Mouse (Mus musculus): ENCODE measurements around the gene Pjvk. TPM values are rescaled to one million over a fixed set of nuclear protein-coding genes. Genes with fewer than 3 reads are reported as not detected.
"Not testable (repeated sequence)": the region's sequence is repeated elsewhere in the genome, so short reads cannot be mapped to it uniquely, and the experiment has no call there.

The Pjvk gene
- not detected for total RNA-seq (2022)

DNA sequence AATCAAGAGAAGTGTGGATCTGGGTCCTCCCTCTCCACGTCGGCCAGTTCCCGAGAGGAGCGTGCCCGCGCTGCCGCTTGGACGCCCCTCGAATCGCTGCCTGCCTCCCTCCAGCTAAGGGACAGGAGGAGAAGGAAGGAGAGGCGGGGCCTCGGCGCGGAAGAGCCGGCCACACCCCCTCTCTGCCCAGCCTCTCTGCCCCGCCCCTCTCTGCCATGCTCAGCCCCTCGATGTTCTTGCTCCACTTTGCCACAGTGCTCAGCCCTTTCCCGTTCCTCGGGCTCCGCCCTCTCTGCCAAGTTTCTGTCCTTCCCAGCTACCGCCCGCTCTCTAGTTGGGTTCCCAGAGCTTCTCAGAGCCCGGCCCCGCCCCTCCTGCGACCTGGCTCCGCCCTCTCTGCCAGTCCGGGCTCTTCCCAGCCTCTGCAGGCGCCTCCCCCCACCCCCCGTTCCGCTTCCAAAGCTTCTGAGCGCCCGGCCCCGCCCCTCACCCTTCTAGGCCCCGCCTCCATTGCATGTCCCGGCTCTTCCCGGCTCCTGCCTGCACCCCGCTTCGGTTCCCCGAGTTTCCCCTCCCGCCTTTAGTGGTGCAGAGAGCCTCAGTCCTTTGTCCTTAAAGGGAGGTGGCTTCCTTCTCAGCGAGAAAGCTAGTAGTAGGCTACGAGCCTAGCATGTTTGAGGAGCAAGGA lies at the start of gene Pjvk, which contains the start of gene Prkra:
Gene Pjvk, plus strand, starts transcription at position 594 of the 688 bp plus-strand sequence.
Gene Prkra, minus strand, starts transcription at position 133 of the 688 bp plus-strand sequence.
- peak; percentile 97 for DNase-seq (ENCODE audit: low spot score)

DNA sequence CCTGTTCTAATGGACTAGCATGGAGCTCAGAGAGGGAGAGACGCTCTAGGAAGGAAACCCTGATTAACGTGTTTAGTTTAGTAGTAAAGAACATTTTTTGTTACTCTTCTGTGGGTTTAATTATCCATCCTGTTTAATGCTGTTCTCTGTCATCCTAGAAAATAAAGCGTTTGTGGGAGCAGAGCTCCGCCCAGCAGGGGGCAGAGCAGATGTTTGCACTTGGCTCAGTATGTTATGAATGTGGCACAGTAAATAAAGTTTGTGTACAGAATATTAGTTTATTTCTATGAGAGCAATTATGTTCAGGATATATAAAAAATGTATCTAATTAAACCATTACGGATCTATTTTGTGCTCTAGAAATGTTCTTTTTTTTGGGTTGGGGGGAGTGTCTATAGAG lies 49.1 kb upstream of the Pjvk start:
- no peak for DNase-seq (ENCODE audit: low spot score)

DNA sequence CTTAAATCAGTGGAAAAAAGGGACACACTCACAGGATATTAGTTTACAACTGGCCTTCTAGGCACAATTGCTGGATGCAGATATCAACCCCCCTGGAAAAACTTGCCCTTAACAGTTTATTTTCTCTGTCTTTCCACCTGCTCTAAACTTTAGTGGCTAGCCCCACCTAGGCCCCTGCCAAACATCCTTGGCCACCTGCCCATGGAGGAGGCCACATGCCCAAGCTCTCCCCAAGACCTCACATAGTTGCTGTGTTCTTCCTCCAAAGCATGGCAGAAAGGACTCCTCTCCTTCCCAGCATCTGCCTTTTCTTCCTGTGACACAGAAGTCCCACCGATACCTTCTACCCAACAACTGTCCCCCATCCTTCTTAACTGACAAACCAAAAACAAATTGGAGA lies 46.0 kb upstream of the Pjvk start:
- DNase-seq (ENCODE audit: low spot score) = no peak

DNA sequence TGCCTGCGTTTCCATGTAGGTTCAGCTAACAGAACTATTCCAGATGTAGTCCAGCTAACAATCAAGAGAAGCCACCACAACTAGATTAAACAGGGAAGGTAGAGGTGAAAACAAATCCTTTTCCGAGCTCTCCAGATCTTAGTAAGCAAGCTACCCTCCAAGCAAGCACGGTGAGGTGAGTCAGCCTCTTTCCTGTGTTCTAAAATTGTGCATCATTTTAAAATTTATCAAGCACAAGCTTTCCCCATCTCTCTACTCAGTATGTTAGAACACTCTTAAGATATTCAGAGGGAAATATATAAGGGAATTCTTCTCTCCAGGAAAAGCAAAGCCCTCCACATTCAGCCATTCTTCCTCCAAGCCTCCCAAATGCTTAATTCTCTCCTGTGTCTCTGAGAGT lies 41.6 kb upstream of the Pjvk start:
- DNase-seq (ENCODE audit: low spot score) = no peak

DNA sequence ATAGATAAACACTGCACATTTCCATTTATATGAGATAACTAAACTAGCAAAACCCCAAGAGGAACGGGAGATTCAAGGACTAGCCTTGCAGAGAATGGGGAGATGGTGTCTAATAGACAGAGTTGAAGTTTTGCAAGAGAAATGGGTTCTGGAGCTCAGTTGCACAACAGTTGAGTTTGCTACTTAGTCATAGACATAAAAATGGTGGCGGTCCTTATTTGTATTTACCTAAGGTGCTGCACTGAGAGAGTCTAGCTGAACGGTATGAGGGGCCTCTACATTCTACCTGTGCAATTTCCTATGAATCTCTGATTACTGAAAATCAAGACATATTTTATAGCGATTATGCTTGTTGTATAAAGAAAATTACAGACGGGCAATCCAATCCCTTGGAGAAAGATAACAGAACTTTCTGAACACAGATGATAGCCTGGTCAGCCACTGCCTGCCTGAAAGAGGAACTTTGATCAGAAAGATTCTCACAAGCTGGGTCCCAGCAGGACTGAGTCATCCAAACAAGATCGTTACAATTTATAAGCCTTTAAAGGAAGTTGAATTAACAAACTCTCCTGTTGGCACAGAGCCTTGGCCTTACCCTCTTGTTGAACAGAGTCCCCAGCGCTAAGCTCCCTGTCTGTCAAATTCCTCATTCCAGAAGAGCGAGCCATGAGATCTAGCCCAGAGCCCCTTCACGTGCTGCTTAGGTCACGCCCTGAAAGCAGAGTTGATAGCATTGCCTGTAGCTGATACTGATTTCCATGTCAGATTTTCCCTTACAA lies 37.8 kb upstream of the Pjvk start:
- DNase-seq (ENCODE audit: low spot score) = no peak

DNA sequence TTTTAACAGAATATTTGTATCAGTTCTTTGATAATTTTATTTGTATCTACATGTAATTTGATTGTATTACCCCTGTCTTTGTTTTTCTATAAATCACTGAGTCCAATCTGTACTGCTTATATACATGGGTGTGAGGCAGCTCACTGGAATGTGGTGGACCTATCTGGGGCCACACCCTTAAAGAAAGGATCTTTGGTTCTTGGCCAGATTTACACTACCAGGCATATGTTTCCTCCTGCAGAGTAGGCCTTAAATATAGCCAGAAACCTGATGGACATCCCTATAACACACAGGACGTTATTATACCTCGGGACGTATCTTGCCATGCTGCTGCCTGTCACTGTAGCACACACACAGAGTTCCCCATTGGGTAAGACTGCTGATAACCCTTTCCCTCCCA lies 36.3 kb upstream of the Pjvk start:
- no peak for DNase-seq (ENCODE audit: low spot score)

DNA sequence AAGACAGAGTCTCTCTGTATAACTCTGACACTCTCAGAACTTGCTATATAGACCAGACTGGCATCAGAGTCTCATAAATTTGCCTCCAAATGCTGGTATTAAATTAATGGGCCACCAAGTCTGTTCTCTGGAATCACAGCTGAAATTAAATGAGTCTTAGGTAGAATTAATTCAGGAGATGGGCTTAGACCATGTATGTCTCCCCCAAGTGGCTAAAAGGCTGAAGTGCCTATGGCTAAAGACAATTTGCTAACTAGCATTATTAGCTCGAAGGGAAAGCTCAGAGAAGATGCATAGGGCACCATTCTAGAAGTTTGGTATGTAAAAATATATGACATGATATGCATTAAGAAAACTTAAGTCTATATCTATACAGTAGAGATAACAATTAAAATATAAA lies 30.2 kb upstream of the Pjvk start:
- peak; percentile 13 for DNase-seq (ENCODE audit: low spot score)

DNA sequence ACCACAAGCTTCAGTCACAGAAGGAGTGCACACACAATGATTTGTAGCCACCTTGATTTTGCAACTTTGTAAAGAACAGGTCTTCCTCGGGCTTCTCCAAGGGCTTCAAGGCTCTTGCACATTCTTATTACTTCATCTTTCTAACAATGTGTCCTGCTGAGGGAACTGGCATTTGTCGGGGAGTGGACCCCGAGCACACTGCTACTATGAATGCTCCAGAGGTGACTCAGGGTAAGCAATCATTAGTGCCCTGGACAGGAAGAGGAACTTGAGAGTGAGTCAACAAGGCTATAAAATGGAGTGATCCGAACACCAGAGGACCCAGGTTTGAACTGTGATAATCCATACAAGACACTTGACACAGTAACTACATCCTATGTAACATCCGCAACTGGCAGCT lies 28.1 kb upstream of the Pjvk start:
- no peak for DNase-seq (ENCODE audit: low spot score)

DNA sequence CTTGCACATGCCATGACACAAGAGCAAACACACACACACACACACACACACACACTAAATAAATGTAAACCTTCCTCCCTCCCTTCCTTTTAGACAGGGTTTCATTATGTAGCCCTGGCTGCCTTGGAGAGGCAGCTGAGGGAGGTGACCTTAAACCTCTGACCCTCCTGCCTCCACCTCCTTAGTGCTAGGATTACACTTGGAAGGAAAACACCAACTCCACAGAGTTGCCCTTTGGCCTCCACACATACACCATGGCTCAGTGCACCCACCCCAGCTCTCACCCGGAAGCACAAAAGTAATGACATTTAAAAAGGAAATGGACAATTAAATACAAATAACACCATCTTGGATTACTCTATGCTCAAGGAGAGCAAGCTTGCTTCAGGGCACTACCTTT lies 26.6 kb upstream of the Pjvk start:
- no peak for DNase-seq (ENCODE audit: low spot score)

DNA sequence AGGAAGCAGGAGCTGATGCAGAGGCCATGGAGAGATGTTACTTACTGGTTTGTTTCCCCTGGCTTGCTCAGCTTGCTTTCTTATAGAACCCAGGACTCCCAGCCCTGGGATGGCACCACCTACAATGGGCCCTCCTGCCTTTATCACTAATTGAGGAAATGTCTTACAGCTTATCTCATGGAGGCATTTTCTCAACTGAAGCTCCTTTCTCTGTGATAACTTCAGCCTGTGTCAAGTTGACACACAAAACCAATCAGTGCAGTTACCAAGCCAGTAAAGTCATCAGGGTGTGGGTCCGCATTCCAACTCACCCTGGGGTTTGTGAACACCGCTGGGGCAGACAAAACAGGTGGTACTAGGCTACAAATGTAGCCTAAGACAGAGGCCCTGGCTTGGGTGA lies 26.0 kb upstream of the Pjvk start:
- DNase-seq (ENCODE audit: low spot score) = not testable (repeated sequence)

DNA sequence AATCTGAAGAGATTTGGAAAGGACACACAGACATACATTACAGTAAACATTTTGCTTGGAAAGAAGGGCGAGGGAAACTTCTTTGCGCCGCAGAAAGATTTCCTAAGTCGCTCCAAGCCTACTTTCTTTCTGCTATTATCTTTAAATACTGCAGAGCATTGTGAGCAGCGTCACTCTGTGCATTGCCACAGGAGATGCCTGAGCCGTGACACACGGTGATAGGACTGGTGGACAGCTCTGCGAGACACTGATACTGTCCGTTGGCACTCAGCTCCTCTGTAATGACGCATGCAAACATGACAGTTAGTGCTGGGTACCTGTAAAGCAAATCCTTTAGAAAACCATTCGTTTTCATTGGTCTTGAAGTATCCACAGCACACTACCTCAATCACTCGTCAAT lies 18.0 kb upstream of the Pjvk start:
- DNase-seq (ENCODE audit: low spot score) = no peak

DNA sequence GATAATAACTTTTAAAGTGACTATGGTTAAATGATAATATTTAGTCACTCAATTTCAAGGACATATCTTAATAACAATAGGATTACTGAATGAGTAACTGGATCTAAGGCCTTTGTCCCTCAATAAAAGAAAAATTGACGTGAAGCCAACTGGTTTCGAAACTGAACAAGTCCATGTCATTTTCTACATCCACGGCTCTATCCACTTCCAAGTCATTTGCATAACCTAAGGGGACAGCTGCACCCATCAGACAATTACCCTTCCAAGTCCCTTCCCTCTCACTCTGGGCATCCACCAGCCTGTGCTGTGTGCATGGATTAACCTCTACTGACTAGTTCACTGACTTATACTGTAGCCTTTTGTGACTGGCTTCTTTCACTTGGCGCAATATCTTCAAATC lies 16.7 kb upstream of the Pjvk start:
- no peak for DNase-seq (ENCODE audit: low spot score)

DNA sequence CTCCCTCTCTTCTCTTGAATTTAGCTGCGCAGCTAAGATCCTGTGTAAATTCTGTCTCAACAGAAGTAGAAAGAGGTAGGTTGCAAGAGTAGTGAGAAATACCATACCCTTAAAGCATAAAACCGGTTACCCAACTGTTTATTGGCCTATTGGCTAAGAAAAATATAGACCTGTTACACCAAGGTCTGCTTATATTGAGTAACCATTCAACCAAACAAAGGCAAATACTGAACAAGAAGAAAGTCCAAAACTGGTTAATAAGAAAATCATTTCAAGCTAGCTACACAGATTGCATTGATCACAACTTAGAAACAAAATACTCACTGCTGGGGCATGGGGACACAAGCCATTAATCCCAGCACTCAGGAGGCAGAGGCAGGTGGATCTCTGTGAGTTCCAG lies 8.6 kb upstream of the Pjvk start:
- DNase-seq (ENCODE audit: low spot score) = no peak

DNA sequence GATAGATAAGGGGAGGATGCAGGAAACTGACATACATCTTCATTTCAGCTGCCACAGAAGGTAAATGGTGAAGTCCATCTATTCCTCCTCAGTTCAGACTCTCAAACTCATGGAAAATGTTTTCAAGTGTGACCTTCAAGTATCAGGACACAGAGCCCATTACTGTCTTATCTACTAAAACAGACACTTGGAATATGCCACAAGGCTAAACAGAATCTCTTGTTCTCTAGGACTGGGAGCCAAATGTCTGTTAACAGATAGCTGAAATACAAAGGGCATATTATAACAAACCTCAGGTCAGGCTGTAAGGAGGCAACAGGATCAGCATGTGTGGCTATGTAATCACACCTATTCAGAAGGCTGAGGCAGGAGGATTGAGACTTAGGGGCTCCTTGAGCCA lies 4.5 kb upstream of the Pjvk start:
- no peak for DNase-seq (ENCODE audit: low spot score)

DNA sequence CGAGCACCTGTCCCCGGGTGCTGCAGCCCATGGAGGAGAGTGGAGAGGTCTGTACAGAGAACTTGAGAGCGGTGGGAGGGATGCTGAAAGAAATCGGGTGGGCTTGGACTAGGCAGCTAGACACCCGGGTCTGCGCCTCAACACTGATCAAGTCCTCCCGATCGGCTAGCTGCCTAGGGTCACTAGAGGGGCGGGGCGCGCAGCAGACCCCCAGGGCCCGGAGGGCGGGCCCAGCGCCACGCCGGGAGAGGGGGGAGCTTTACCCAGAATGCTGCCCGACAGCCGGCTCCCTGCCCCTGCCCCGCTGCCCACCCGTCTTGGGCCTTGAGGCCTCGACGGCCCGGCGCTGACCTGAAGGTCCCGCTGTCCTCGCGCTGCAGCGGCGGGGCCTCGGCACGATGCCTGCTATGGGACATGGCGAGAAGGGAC lies 821 bp upstream of the Pjvk start:
- no peak for DNase-seq (ENCODE audit: low spot score)

DNA sequence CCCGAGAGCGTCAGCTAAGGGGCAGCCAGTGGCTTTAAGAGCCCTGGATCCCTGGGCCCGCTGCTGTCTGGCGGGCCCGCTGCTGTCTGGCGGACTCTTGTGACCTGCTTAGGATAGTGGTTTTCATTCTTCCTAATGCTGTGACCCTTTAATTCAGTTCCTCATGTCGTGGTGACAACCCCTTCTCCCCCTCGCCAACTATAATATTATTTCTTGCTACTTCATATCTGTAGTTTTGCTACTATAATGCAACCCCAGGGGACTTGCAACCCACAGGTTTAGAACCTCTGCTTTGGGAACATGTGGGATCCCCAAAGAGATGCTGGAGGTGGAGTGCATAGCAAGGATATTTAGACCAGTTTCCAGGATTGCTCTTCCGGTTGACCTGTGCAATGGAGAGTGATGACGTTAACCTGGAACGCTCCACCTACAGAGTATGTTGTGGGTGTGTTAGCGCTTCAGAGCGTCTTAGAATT lies 428 bp downstream of the Pjvk start:
- no peak for DNase-seq (ENCODE audit: low spot score)

DNA sequence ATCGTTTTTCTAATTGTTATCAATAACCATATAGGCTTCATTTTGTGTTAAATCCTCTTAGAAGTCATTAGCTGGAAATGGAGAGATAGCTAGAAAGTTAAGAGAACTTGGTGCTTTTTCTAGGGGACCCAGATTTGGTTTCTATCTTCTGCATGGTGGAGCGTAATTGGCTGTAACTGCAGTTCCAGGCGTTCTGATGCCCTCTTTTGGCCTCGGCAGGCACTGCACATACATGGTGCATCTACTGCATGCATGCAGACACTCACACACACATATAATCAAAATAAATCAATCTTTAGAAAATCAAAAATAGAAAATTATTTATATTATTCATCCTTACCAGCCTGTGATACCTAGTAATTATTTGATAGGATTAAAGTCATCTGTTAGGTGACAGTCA lies 4.8 kb downstream of the Pjvk start:
- no peak for DNase-seq (ENCODE audit: low spot score)

DNA sequence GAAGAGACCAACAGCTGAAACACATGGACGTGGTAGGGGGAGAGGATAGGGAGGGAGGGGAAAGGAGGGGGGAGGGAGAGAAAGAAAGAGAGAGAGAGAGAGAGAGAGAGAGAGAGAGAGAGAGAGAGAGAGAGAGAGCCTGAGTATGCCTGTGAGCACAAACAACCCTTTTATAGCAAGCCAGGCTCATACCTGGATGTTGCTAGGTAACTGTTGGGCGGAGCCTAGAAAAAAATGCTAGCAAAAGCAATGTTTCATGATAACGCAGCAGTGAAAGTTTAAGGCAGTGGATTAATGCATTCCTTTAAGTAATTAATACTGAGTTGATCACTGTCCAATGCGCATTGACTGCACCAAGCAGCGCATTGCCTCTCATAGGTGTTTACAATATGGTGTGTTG lies 6.4 kb downstream of the Pjvk start:
- DNase-seq (ENCODE audit: low spot score) = no peak

DNA sequence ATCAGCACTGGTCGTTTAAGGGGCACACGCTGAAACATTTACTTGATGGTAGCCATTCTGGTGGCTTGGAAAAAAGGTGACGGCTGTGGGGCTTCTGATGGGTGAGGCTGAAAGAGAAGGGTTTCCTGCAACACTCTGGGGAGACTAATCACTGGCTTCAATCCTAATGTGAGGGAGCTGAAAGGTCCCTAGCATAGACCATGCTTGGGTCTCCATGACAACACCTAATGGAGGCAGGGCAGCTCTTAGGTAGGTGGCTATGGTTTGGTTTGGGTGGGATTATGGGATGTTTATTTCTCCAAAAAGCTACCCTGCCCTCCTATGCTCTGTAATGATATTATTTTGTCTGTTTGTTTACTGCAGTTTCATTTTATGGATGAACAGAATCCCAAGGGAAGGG lies 7.2 kb downstream of the Pjvk start:
- no peak for DNase-seq (ENCODE audit: low spot score)

DNA sequence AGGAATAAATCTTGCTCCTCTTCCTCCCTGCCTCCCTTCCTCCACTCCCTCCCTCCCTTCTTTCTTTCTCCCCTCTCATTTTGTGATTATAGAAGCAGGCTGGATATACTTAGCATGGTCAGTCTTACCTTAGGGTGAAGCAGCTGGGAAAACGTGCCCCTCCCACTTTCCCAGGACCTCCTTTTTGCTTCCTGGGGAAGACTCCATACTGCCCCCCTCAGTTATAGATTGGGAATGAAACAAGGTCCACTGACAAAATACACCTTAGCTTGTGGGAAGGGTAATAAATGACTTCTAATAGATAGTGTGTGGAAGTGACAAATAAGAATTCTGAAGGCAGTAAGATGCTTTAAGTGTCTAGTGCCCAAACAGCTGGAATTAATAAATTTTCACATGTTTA lies 7.7 kb downstream of the Pjvk start:
- DNase-seq (ENCODE audit: low spot score) = no peak

DNA sequence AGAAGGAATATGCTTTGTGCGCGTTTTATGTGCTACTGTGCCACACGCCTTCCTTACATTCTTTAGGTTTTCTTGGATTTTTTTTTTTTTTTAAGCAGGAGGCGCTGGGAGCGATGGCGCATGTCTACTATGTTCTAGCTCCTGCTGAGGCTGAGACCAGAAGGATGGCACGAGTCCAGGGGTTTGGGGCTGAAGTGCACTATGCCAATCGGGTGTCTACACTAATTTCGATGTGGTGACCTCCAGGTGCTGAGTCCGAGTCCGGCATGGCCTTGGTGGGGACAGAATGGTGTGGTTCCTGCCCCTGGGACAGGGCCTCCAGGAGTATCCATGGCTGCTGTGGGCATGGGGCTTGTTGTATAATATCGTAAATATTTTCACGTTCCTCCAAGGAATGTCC lies 10.3 kb downstream of the Pjvk start:
- DNase-seq (ENCODE audit: low spot score) = no peak

DNA sequence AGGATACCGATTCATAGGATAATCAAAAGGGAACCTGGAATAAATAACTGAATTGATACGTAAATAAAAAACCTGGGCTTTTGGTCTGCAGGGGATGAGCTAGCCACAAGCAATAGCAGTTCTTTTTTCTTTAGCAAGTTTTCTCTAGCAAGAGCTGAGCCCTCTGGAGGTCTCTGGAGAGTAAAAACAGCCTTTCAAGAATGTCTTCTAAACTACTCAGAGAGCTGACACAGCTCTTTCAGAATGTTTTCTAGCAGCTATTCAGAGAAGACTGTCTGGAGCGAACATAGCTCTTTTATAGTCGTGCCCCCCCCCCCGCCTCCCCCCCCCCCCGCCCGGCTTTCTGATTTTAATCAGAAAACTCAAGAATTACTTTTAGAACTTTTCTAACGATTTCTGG lies 11.1 kb downstream of the Pjvk start:
- DNase-seq (ENCODE audit: low spot score) = no peak

DNA sequence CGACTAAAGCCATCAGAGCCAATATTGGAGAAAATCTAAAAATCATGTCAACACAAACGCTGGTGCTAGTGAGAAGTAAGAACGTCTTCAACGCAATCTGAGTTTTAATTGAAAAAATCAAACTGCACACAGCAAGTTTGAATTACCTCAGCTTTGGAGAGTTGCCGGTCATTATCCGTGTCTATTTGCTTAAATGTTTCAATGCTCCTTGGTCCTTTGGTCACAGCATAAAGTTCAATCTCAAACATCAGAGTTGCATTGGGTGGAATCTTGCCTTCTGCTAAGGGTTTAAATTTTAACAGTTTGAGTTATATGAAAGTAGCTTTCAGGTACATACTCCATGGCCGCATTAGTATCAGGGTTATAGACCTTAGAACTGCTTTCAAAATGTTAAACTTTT lies 17.3 kb downstream of the Pjvk start:
- no peak for DNase-seq (ENCODE audit: low spot score)

Data from heart, adult 8-10 months (tissue).